Mouse (Mus musculus): ENCODE data around the gene Ahcyl2.

Gene Ahcyl2

DNA sequence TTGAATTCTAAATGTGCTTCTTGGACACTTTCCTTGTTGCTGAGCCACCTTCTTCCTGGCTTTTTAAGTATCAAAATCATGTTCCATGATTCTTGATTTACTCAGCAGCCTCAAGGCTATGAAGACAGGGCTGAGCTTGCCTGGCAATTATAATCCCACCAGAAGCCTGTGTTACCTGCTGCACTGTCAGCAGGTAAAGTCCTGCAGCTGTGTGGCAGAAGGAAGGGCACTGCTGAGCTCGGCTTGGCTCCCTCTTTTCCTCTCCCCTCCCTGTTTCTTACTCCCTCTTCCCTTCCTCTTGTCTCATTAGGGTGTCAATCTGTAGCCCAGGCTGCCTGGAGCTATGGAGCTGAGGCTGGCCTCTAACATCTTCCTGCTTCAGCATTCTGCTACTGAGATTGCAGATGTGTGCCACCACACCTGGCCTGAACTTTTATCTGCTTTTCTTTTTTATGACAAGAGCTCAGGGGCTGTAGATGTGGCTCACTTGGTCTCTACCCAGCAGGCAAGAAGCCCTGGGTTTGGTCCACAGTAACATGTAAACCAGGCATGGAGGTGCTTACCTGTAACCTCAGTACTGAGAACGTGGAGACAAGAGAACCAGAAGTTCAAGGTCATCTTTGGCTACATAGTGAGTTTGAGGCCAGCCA lies 3.0 kb downstream of the Ahcyl2 start:
- DNase-seq (ENCODE audit: low spot score): no peak

GRCm38 (mm10) chr6:29772236-29772635 lies 4.4 kb downstream of the Ahcyl2 start:
- no peak for DNase-seq (ENCODE audit: low spot score)

- no peak for DNase-seq (ENCODE audit: low spot score)
Observed at GRCm38 (mm10) chr6:29774161-29774560, 6.3 kb downstream of the Ahcyl2 start.

DNA sequence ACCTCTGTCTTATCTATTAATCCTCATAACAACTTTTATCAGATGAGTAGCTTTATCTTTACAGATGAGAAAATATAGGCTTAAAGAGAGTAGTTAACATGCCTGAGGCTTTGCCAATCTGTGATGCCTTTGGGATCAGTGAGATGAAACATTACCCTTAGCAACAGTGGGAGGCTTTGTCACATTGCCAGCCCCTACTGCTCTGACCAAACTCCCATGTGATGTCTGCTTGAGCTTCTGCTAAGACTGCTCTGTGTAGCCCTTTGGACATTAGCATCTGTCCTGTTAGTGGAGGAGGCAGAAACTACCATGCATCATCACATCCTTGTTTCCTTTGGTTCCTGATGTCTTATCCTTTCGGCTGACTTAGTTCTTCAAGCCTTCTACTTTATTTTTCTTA lies 7.8 kb downstream of the Ahcyl2 start:
- DNase-seq (ENCODE audit: low spot score): peak; percentile 63

DNA sequence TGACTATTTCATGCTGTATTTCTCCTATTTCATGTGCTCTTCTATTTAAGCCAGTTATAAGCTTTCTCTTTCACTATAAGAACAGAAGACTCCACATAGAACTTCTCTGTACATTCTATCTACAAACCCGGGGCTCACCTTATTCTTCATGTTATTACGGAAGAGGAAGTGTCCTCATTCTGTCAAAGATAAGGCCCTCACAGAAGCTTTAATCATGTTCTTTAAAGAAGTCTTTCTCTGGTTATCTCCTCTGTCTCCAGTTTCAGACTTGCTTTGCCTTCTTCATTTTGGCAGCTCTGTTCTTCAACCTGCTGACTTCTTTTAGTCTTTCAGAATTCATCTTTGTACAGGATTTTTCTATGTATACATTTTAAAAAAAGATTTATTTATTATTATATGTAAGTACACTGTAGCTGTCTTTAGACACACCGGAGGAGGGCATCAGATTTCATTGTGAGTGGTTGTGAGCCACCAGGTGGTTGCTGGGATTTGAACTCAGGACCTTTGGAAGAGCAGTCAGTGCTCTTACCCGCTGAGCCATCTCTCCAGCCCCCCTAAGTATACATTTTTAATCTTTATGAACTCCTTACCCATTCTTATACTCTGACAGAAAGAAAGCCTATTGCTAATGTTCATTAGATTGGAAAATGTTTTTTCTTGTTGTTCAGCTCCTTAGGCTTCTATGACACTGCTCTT lies 8.9 kb downstream of the Ahcyl2 start:
- no peak for DNase-seq (ENCODE audit: low spot score)

DNA sequence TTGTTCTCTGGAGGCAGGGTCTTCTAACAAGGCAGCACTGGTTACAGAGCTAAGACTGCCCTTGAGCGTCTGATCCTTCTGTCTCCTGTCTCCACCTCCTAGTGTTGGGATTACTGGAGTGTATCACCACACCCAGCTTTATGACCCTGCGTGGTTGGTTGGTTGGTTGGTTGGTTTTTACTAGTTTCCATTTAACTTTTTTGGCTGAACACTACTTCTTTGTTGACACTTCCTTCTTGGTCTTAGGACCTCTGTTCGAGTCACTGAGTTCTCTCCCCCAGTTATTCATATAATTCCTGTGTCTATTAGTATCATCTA lies 9.4 kb downstream of the Ahcyl2 start:
- DNase-seq (ENCODE audit: low spot score): no peak

DNA sequence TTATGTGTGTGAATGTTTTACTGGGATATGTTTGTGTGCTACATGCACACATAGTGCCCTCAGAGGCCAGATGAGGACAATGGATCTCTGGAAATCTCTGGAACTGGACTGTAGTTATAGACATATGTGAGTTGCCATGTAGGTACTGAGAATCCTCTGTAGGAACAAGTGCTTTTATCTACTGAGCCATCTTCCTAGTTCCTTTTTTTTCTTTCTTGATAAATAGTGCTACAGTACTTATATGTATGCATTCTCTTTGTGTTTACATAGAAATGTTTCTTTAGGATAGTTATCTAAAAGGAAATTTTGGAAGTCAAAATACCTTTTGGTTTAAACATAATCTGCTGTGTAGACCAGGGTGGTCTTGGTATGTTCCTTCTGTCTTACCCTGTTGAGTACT lies 12.3 kb downstream of the Ahcyl2 start:
- DNase-seq (ENCODE audit: low spot score): no peak

- DNase-seq (ENCODE audit: low spot score): no peak
Observed at GRCm38 (mm10) chr6:29780571-29780970, 12.8 kb downstream of the Ahcyl2 start.

DNA sequence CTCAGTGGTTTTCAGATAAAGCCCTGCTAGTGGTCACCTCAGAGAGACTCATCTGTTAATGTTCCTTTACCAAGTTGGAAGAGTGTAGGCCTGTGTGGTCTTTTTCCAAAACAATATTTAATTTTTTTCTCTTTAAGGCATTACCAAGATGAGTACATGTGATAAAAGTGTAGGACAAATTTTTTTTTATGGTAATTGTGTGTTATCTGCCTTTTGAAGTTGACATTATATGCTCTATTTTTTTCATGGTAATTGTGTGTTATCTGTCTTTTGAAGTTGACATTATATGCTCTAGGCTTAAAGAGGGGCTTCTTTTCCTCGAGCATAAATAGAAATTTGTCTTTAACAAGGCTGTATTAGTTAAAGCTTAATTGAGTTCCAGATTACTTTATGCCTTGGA lies 14.4 kb downstream of the Ahcyl2 start:
- no peak for DNase-seq (ENCODE audit: low spot score)

DNA sequence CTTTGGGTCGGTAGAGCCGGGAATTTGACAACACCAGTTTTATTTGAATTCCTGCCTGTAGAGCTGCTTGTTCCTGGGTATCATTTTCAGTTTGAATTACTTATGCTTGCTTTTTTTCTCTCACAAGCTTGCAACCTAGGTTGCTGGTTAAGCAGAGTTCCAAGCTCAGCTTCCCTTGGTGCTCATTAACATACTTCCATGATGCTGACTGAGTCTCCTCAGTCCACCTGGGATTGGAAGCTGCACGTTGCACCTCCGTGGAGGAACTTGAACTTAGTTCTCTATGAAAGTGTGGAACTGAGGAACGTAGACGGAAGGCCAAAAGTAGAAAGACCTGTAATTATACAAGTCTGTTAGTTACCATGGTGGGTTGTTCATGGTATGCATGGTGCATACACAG lies 16.1 kb downstream of the Ahcyl2 start:
- no peak for DNase-seq (ENCODE audit: low spot score)

DNA sequence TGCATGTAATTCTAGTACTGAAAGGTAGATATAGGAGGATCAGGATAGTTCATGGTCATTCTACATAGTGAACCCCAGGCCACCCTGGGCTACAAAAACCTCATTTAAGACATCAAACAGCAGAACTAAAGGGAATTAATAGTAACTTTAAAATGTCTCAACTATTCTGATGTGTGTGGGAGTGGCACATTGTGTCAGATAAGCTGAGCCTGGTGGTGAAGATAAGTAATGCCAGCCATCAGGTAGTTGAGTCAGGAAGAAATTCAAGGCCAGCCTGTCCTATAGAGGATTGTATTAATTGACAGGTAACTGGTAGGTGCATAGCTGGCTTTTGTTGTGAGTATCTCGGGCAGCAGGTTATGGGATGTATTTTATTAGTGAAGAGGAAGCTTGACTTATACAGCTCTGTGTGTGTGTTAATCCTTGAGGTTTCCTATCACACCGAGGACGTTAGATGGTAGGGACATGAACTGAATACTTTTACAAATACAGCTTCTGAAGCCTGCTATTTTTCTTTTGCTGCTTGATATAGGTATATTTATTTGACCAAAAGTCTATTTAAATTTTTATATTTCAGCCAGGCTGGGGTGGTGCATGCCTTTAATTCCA lies 16.7 kb downstream of the Ahcyl2 start:
- no peak for DNase-seq (ENCODE audit: low spot score)

DNA sequence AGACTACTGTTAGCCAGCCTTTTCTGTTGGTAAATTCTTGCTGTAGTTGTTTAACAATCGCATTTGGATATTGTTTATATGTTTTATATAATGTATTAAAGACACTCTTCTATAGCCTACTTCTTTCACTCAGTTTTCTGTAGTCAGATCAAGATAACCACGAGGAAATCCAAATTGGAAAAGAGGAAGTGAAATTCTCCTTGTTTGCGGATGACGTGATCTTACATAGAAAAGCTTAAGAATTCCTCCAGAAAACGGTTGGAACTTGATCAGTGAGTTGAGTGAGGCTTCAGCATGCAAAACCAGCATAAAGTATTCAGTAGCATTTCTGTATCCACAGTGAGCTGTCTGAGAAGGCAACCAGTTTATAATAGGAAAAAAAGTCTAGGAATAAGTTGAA lies 17.9 kb downstream of the Ahcyl2 start:
- DNase-seq (ENCODE audit: low spot score): no peak

- no peak for DNase-seq (ENCODE audit: low spot score)
Observed at GRCm38 (mm10) chr6:29788779-29789350, 21.1 kb downstream of the Ahcyl2 start.

DNA sequence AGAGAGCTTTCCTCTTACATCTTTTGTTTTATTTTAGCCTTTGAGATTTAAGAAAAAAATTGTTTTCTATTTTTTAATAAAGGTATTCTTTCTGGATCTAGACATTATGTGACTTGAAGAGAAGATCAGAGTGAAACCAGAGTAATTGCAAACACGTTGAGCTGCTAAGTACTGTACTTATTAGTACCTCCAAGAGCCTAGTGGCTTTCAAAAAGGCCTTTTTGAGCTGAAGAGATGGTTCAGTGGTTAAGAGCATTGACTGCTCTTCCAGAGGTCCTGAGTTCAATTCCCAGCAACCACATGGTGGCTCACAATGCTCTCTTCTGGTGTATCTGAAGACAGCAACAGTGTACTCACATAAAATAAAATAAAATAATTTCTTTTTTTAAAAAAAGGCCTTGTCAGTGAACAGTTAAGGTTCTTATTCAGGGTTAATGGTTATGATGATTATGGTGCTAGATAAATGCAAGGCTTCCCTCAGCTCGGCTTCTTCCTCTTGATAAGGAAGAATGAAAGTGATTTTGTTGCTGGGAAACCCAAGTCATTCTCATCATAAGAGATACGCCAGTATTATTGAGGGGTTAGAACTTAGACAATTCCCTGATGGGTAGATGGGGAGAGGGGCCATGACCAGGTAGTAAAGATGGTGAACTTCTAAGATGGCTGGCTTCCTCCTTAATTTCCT lies 22.3 kb downstream of the Ahcyl2 start:
- no peak for DNase-seq (ENCODE audit: low spot score)

DNA sequence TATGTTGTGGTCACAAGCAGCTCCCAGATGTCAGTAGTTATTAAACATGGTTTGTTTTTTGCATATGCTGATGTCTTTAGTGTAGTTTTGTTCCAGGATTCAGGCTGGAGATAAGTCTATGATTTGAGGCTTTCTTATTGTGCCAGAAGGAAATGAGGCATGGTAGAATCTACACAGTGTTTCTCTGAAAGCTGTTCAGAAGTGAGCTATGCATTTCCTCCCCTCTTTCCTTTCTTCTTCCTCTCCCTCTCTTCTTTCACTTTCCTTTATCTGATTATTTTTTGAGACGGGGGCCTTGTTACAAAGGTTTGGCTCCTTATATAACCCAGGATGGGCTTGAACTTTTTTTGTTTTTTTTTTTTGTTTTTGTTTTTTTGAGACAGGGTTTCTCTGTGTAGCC lies 25.7 kb downstream of the Ahcyl2 start:
- no peak for DNase-seq (ENCODE audit: low spot score)

DNA sequence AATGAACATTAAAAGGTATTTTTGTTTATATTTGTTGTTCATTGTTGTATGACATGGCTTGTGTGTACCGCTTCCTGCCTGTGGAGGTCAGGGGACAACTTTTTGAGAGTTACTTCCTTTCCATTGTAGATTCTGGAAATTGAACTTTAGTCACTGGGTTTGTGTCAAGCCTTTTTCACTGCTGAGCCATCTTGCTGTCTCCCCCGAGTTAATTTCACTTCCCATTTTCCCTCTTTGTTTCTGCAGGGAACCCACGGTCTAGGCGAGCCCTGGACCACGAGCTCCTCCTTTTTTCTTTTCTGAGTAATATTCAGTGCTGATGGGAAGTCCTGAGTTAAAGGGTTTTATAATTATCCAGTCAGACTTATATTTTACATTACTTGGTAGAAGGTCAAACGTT lies 26.8 kb downstream of the Ahcyl2 start:
- DNase-seq (ENCODE audit: low spot score): no peak

DNA sequence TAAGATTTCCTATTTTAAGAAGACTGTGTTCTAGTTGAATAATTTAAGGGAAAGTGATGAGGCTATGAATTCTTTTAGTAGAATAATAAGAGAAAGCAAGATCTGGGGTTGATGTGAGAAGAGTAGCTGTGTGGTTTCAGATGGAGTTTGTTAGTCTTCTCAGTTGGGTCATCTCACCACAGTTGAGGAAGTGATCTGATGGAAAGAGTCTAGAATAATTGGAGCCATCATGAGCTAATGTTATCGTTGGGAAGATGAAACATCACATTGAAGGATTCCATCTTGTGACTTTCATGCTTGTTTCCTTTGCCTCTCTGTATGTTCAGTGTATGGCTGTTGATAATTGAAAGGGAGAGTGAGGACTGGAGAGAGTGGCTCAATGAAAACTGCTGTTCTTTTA lies 35.2 kb downstream of the Ahcyl2 start:
- no peak for DNase-seq (ENCODE audit: low spot score)

DNA sequence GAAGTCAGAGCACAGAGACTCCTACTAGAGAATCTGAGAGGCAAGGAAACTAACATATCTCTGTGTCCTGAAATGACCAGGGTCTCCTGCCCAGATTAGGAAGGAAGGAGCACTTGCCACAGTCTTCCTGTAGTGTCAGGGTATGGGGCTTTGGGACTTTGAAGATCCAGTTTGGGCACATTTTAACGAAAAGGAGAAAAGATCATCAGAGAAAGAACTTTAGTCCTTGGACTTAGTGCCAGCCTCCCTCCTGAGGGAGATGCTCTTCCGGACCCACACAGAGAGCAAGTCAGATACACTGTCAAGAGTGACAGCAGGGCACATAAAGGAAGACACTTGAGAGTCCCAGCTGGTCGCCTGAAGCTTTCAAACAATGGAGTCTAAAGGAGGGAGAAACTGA lies 36.2 kb downstream of the Ahcyl2 start:
- DNase-seq (ENCODE audit: low spot score): no peak

GRCm38 (mm10) chr6:29805381-29805780 lies 37.6 kb downstream of the Ahcyl2 start:
- no peak for DNase-seq (ENCODE audit: low spot score)

DNA sequence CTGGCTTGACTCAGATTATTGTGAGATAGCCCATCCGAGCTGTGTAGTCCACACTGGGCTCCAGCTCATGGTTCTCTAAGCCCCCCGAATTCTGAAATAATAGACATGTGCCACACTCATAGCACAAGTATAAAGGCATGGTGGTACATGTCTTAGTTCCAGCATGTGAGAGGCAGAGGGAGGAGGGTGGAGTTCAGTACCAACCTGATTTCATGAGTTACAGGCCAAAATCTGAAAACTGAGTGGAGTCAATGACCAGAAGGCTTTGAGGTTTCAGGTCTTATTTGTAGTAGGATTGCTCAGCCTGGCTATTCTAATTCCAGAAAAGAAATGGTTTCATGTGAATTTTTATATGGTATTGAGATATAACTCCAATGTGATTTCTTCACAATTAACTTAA lies 44.3 kb downstream of the Ahcyl2 start:
- no peak for DNase-seq (ENCODE audit: low spot score)

- no peak for DNase-seq (ENCODE audit: low spot score)
Observed at GRCm38 (mm10) chr6:29812651-29813050, 44.8 kb downstream of the Ahcyl2 start.

DNA sequence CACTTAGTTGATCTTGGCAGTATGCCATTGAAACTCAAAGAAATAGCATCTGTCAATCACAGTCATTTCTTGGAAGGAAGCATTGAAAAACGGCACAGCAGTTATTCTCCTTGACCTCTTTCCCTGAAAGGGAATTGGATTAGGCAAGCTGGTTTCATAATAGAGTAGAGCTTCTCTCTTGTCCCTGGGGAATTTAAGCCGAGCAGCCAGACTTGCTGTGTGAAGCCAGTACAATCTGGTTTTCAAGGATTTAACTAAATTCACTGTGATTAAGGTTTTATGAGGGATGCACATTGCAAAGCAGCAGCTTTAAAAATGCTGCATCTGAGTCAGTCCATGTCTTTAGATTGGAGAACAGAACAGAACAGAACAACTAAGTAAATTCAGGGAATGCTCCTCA lies 46.8 kb downstream of the Ahcyl2 start:
- DNase-seq (ENCODE audit: low spot score): peak; percentile 84

DNA sequence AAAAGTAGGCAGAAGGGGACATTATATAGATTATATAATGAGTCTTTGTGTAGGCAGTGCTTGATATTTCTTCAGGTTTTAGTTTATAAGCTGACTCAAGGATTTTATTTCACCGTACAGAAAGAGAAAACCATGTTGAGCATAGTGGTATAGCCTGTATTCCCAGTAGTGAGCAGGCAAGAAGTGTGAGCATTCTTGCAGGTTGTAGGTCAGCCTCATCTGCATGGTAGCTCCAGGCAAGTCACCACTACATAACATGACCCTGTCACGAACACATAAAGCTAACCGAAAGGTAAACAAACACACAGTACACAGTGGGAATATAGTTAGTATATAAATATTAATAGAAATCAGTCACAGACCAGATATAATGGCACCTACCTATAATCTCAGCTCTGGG lies 47.2 kb downstream of the Ahcyl2 start:
- no peak for DNase-seq (ENCODE audit: low spot score)

Measured in MN1 (cell line).